Mouse (Mus musculus) layer of hippocampus, adult 9-11 months (tissue): ENCODE data around the gene Capn5.
A peak's percentile ranks its signal among the peaks of the same experiment; 100 is the strongest.

ENCODE experiments used
- DNase-seq: peaks from one replicate; pipeline ENCODE4 v3.0.0; 2022

Capn5 gene

GRCm38 (mm10) chr7:98176322-98177070 is 1.6 kb downstream of the Capn5 start:
- DNase-seq = no peak

GRCm38 (mm10) chr7:98174883-98175755 is 3.0 kb downstream of the Capn5 start:
- DNase-seq = no peak

- DNase-seq = no peak
Measured at GRCm38 (mm10) chr7:98173408-98173807, 4.7 kb downstream of the Capn5 start.

GRCm38 (mm10) chr7:98172661-98173060 is 5.4 kb downstream of the Capn5 start:
- no peak for DNase-seq

- DNase-seq = no peak
Measured at GRCm38 (mm10) chr7:98171141-98172073, 6.7 kb downstream of the Capn5 start.

- no peak for DNase-seq
Measured at GRCm38 (mm10) chr7:98164999-98165528, 13.0 kb downstream of the Capn5 start.

GRCm38 (mm10) chr7:98164382-98164998 is 13.6 kb downstream of the Capn5 start:
- no peak for DNase-seq

- DNase-seq = no peak
Measured at GRCm38 (mm10) chr7:98163700-98164099, 14.4 kb downstream of the Capn5 start.

- DNase-seq = no peak
Measured at GRCm38 (mm10) chr7:98162239-98162638, 15.8 kb downstream of the Capn5 start.

- DNase-seq = no peak
Measured at GRCm38 (mm10) chr7:98160041-98160740, 17.9 kb downstream of the Capn5 start.

- DNase-seq = no peak
Measured at GRCm38 (mm10) chr7:98158481-98158880, 19.6 kb downstream of the Capn5 start.

GRCm38 (mm10) chr7:98157636-98158332 is 20.3 kb downstream of the Capn5 start:
- no peak for DNase-seq

GRCm38 (mm10) chr7:98156280-98156665 is 21.8 kb downstream of the Capn5 start:
- DNase-seq = no peak

GRCm38 (mm10) chr7:98155546-98156279 is 22.4 kb downstream of the Capn5 start:
- peak; percentile 60 for DNase-seq

- DNase-seq = no peak
Measured at GRCm38 (mm10) chr7:98153892-98154291, 24.2 kb downstream of the Capn5 start.

GRCm38 (mm10) chr7:98153345-98153744 is 24.7 kb downstream of the Capn5 start:
- DNase-seq = no peak

- no peak for DNase-seq
Measured at GRCm38 (mm10) chr7:98152400-98152799, 25.7 kb downstream of the Capn5 start.

- DNase-seq = no peak
Measured at GRCm38 (mm10) chr7:98150525-98150924, 27.5 kb downstream of the Capn5 start.

- DNase-seq = no peak
Measured at GRCm38 (mm10) chr7:98149802-98150201, 28.3 kb downstream of the Capn5 start.
